Mouse (Mus musculus): ENCODE data around the gene Cbx8. TPM values are rescaled to one million over a fixed set of nuclear protein-coding genes. Genes with fewer than 3 reads are reported as not detected.

Cbx8 gene
- 1 to 10 TPM in 11 of 26 experiments, under 1 TPM in 7, not detected in 8; 0.25 to 6.3 (median 1.3) TPM for total RNA-seq (2018; cell fraction: chromatin; rRNA removed)
- total RNA-seq (2018; cell fraction: cytosol; rRNA removed) = 1 to 10 TPM in 18 of 26 experiments, under 1 TPM in 8; 0.10 to 5.8 (median 2.4) TPM
- 1 to 10 TPM in 12 of 26 experiments, under 1 TPM in 13, not detected in 1; 0.12 to 4.7 (median 0.99) TPM for total RNA-seq (2018; cell fraction: nucleus; rRNA removed)
- polyA plus RNA-seq (2018) = 3.4 to 4.0 TPM (median 3.6 TPM) in 3 replicates

DNA sequence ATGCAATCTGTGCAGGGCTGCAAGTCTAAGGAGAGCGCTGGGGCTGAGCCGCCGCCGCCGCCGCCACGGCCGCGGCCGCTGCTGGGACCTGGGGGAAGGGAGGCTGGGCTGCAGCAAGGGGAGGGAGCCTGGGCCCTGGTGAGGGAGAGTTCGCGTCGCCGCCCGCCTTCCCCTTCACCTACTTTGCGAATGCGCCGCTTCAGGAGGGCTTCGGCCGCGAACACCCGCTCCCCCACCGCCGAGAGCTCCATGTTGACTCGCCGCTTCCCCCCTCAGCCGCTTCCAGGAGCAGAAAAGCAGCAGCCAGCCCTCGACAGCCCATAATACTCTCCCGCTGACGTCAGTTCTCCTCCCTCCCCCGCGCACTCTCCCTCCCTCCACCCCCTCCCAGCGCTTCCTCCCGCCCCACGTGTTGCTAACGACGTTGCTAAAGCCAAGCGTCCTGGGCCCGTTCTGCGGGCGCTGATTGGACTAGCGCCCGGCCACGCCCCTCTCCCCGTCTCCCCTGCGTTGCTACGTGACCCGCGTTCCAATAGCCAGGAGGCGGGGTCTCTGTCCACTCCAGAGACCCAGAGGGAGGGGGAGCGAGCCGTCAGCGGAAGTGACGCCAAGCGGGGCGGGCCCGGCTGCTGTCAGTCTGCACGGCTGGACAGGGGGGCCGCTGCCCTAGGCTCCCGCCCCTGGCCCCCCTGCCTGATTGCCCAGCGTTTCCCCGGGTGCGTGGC lies at the start of gene Cbx8:
Gene Cbx8 (minus strand): TSS at position 370 of the 725 bp plus-strand sequence.
- Histone ChIP-seq H3K27ac (no peak within 1 kb of the TSS), H3K4me3 (ENCODE audit: inconsistent target) (peak within 1 kb of the TSS; percentile 55), H3K79me2 (ENCODE audit: inconsistent target) (no peaks in the 10 kb centered on the region), H3K36me3 (ENCODE audit: inconsistent target) (peaks cover 6% of the 10 kb centered on the region; the same call in 1 of the 2 replicates)
- 1% methylated on average over 56 of the region's 63 CpGs for WGBS (ENCODE audit: missing documents)

- H3K36me3 ChIP-seq (ENCODE audit: inconsistent target) = no peaks in the 10 kb centered on the region
- 2% methylated on average over 73 of the region's 75 CpGs for whole genome bisulfite sequencing (ENCODE audit: missing documents)
- no peak overlapping the region for H3K27ac ChIP-seq
- H3K4me3 ChIP-seq (ENCODE audit: inconsistent target) = no peak overlapping the region
- H3K79me2 ChIP-seq (ENCODE audit: inconsistent target) = no peaks in the 10 kb centered on the region
Measured at GRCm38 (mm10) chr11:119090076-119090960, 49.5 kb upstream of the Cbx8 start.

GRCm38 (mm10) chr11:119089235-119090075 lies 48.7 kb upstream of the Cbx8 start:
- H3K4me3 ChIP-seq (ENCODE audit: inconsistent target) = no peak overlapping the region
- 8% methylated on average over 41 of the region's 41 CpGs for WGBS (ENCODE audit: missing documents)
- no peak overlapping the region for H3K27ac ChIP-seq

DNA sequence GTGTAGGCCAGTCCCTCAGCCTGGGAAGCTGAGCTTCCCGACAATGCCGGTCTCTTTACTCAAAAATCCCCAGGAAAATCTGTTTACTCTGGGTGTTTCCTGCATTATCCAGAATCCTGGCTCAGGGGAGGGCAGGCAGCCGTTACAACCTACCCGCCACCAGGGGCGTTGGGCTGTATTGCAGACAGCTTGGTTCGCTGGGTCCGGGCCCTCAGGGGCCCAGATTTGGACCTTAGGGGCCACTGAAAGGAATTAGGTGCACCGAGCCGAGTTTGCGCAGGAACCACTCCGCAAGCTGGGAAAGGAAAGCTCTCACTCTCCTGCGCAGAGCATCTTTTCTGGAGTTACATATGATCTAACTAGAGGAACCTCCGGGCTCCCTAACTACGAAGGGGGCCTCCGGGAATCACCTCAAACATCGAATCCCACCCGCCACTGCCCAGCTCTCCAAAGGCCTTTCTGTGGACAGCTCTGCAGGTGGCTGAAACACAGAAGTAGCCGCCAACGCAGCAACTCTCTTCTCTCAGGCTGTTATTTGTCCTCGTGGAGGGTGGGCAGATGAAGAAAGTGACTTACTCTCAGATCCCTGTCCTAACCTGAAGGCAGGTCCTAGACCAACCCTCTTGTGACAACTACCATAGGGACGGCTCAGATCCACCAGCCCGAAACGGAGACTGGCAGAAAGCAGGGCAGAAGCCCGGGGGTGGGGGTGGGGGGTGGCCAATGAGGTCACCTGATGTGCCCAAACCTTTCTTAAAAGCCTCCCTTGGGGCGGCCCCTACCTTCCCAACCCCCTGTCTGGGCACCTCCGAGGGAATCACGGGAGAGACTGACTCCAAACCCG lies 47.8 kb upstream of the Cbx8 start:
- Histone ChIP-seq H3K27ac (no peak overlapping the region), H3K79me2 (ENCODE audit: inconsistent target) (peaks cover 15% of the 10 kb centered on the region; the same call in 1 of the 2 replicates), H3K4me3 (ENCODE audit: inconsistent target) (no peak overlapping the region), H3K36me3 (ENCODE audit: inconsistent target) (no peaks in the 10 kb centered on the region)
- 12% methylated on average over 28 of the region's 28 CpGs for WGBS (ENCODE audit: missing documents)

More at GRCm38 (mm10) chr11:119089235-119090075, 48.7 kb upstream of the Cbx8 start:
- peaks cover 7% of the 10 kb centered on the region; the same call in 1 of the 2 replicates for H3K79me2 ChIP-seq (ENCODE audit: inconsistent target)
- no peaks in the 10 kb centered on the region for H3K36me3 ChIP-seq (ENCODE audit: inconsistent target)

- Histone ChIP-seq H3K27ac (no peak overlapping the region), H3K4me3 (ENCODE audit: inconsistent target) (no peak overlapping the region), H3K79me2 (ENCODE audit: inconsistent target) (peaks cover 25% of the 10 kb centered on the region; the same call in 1 of the 2 replicates), H3K36me3 (ENCODE audit: inconsistent target) (no peaks in the 10 kb centered on the region; the same call in 1 of the 2 replicates)
- 6% methylated on average over 34 of the region's 35 CpGs for WGBS (ENCODE audit: missing documents)
Measured at GRCm38 (mm10) chr11:119087301-119088082, 46.7 kb upstream of the Cbx8 start.

DNA sequence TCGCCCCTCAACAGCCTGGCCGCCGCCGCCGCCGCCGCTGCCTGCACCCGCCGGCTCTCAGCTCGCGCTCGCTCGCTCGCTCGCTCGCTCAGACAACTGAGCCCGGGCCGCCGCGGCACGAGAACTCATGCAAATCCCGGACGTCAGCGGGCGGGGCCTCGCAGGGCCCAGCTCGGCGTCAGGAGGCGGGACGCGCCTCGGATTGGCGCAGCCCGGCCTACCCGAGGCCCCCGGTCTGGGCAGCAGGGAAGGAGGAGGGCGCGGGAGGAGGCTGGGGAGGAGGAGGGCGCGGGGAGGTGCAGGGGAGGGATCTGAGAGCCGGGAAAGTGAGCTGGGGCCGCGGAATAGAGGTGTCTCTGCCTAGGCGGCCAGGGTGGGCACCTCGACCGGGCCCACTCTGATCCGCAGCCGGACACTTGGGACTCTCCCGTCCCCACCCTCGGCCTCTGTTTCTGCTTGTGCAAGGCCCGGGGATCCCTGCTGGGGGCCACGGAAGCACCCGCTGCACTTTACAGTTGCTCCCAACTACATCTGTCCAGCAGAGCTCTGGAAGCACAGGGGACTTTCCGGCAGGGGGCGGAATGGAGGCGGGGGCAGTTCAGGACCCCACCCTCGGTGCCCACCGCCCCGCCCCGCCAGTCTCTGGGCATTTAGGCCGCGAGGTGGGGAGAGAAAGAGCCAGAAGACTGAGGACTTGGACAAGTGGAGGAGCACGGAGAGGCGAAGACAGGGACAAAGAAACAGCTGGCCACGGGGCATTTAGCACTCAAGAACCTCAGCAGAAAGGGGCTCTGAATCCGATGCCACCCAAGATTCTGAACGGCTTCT lies 45.6 kb upstream of the Cbx8 start, which contains the start of gene Cbx4:
Gene Cbx4 (minus strand): TSS at position 78 of the 828 bp plus-strand sequence.
- H3K27ac ChIP-seq = peak within 1 kb of the TSS; percentile 81
- H3K4me3 ChIP-seq (ENCODE audit: inconsistent target) = peak within 1 kb of the TSS; percentile 62
- 2% methylated on average over 58 of the region's 67 CpGs for WGBS (ENCODE audit: missing documents)
- H3K36me3 ChIP-seq (ENCODE audit: inconsistent target) = no peaks in the 10 kb centered on the region; the same call in 1 of the 2 replicates
- H3K79me2 ChIP-seq (ENCODE audit: inconsistent target) = peaks cover 26% of the 10 kb centered on the region; the same call in 1 of the 2 replicates

DNA sequence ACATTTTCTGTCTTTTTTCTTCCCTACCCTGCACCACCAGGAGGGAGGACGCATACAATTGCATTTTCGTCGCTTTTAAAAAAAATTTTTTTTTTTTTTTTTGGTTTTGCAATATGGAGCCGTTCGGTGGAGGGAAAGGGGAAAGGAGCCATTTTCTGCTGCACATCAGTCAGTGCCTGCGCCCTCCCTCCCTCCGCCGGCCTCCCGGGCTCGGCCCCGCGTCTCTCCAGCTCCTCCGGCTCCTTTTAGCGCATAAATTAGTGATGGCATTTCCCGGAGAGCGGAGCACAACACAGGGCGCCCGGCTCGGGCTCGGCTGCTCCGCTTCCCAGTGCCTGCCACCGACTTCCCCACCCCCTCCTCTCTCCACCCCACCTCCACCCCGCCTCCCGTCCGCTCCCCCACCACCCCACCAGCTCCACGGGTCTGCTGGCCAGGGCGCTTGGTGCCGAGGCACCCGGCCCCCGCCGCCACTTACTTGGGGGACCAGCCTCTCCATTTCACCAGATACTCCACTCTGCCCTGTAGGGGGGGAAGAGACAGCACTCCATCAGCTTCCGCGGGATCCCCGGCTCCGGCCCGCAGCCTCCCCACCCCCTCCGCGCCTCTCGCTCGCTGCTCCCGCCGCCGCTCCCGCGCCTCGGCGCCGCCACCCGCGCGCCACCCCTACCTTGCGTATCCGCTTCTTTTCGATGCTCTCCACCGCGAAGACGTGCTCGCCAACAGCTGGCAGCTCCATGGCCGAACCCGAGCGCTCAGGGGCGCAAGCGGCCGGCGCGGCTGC lies 44.7 kb upstream of the Cbx8 start:
- H3K36me3 ChIP-seq (ENCODE audit: inconsistent target) = peaks cover 3% of the 10 kb centered on the region; the same call in 1 of the 2 replicates
- peak overlapping the region; percentile 62 for H3K4me3 ChIP-seq (ENCODE audit: inconsistent target)
- WGBS (ENCODE audit: missing documents) = 2% methylated on average over 52 of the region's 66 CpGs
- H3K79me2 ChIP-seq (ENCODE audit: inconsistent target) = peaks cover 26% of the 10 kb centered on the region; the same call in 1 of the 2 replicates
- peak overlapping the region; percentile 81 for H3K27ac ChIP-seq

DNA sequence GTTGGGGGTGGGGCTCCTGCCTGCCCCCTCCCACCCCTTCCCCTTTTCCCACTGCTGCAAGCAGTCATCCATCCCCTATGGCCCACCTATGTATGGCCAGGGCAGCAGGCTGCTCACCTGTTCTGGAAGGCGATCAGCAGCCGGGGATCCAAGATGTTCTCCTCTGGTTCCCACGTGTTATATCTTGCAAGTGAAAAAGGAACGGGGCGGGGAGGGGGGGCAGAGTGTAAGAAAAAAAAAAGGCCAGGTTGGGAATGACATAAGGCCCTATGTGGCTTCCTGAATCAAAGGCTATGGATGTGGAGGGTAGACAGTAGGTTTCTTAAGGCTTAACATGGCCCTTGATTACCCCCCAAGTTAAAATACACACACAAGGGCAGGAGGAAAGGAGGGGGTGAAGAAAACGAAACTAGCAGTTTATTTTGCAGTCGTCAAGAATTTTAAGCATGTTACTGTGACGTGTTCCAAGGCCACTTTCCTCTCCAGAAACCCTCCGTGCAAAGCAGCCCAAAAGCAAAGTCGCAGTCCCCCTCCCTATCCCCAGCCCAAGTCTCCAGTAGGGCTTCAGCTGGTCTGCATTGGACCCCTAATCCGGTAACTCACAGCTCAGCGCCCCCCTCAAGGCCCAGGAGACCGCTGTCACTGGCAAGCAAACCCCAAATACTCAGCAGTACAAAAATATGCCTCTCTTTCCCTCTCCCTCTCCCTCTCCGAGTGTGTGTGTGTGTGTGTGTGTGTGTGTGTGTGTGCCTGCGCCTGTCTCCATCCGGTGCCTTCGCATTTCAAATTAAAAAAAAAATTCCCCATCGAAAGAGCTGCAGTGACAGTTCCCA lies 43.9 kb upstream of the Cbx8 start:
- WGBS (ENCODE audit: missing documents) = 2% methylated on average over 16 of the region's 18 CpGs
- H3K79me2 ChIP-seq (ENCODE audit: inconsistent target) = peaks cover 26% of the 10 kb centered on the region; the same call in 1 of the 2 replicates
- peak overlapping the region; percentile 81 for H3K27ac ChIP-seq
- peaks cover 10% of the 10 kb centered on the region; the same call in 1 of the 2 replicates for H3K36me3 ChIP-seq (ENCODE audit: inconsistent target)
- H3K4me3 ChIP-seq (ENCODE audit: inconsistent target) = peak overlapping the region; percentile 62

- peaks cover 16% of the 10 kb centered on the region; the same call in 1 of the 2 replicates for H3K36me3 ChIP-seq (ENCODE audit: inconsistent target)
- peak overlapping the region; percentile 81 for H3K27ac ChIP-seq
- WGBS (ENCODE audit: missing documents) = 8% methylated on average over 24 of the region's 28 CpGs
- H3K79me2 ChIP-seq (ENCODE audit: inconsistent target) = peaks cover 26% of the 10 kb centered on the region; the same call in 1 of the 2 replicates
- peak overlapping the region; percentile 62 for H3K4me3 ChIP-seq (ENCODE audit: inconsistent target)
Measured at GRCm38 (mm10) chr11:119083724-119084445, 43.1 kb upstream of the Cbx8 start.
